Mouse (Mus musculus) lung, embryonic 14.5 days (tissue): ENCODE data around the gene Kirrel3. TPM values are rescaled to one million over a fixed set of nuclear protein-coding genes. Genes with fewer than 3 reads are reported as not detected.

Experiments used
- ATAC-seq: fragments of 200-750 bp; cut with Nextera tagmentation; 2 replicates; pipeline ENCODE4 v1.8.0; 2017; ENCODE audit warnings: mild to moderate bottlenecking, moderate TSS enrichment, moderate library complexity; ENCODE audit not compliant: insufficient read depth
- DNase-seq: peaks from one replicate; pipeline ENCODE4 v3.0.0-alpha.2; 2015
- H3K27ac ChIP-seq: fragments of 300-500 bp; sonication (generic); 2 replicates; pipeline ENCODE4 v1.5.1; 2014; ENCODE audit warnings: low read depth, mild to moderate bottlenecking, moderate library complexity
- H3K27me3 ChIP-seq: fragments of 300-500 bp; sonication (generic); 2 replicates; pipeline ENCODE4 v1.6.1; 2014; ENCODE audit warnings: low read length, control low read depth; ENCODE audit not compliant: insufficient read depth
- H3K36me3 ChIP-seq: fragments of 300-500 bp; sonication (generic); 2 replicates; pipeline ENCODE4 v1.6.1; 2014; ENCODE audit warnings: control low read depth; ENCODE audit not compliant: insufficient read depth
- H3K4me1 ChIP-seq: fragments of 300-500 bp; sonication (generic); 2 replicates; pipeline ENCODE4 v1.6.1; 2014; ENCODE audit warnings: antibody characterized with exemption, control low read depth; ENCODE audit not compliant: insufficient read depth
- H3K4me2 ChIP-seq: fragments of 300-500 bp; sonication (generic); 2 replicates; pipeline ENCODE4 v1.6.1; 2014; ENCODE audit warnings: mild to moderate bottlenecking
- H3K4me3 ChIP-seq: fragments of 300-500 bp; sonication (generic); 2 replicates; pipeline ENCODE4 v1.5.1; 2014; ENCODE audit warnings: low read depth, low read length
- H3K9ac ChIP-seq: fragments of 300-500 bp; sonication (generic); 2 replicates; pipeline ENCODE4 v1.6.1; 2014
- H3K9me3 ChIP-seq: fragments of 300-500 bp; sonication (generic); 2 replicates; pipeline ENCODE4 v1.6.1; 2016; ENCODE audit warnings: low read depth, low read length, control low read depth
- CTCF ChIP-seq: IDR thresholded peaks from 2 replicates; pipeline ENCODE4 v1.5.1; 2016; ENCODE audit warnings: antibody characterized with exemption, low read depth
- WGBS: fragments of 180-500 bp; shearing (Covaris S2); extraction: QIAGEN DNeasy Blood & Tissue Kit; methylation state at CpG from one replicate; pipeline ENCODE4 v1.1.7; 2014; 5-methylcytosine and 5-hydroxymethylcytosine counted together
- polyA plus RNA-seq: library from polyadenylated mRNA; unstranded; fragments of >200 nt; fragmentation: Nextera tagmentation; extraction: Ambion mirVana; gene quantifications from 2 replicates; pipeline ENCODE4 v1.2.1, GENCODE M21; 2014

Kirrel3 gene
- polyA plus RNA-seq, 1 experiment from 2014 or later: 1.4 TPM

- Histone ChIP-seq H3K4me2 (no peak overlapping the region), H3K36me3 (no peaks in the 10 kb centered on the region), H3K9ac (no peak overlapping the region), H3K27me3 (no peaks in the 10 kb centered on the region), H3K4me1 (no peaks in the 10 kb centered on the region), H3K9me3 (no peaks in the 10 kb centered on the region), H3K4me3 (no peak overlapping the region), H3K27ac (no peak overlapping the region)
- TF ChIP-seq CTCF: no peak
- ATAC-seq: no peak
- WGBS: 56% methylated on average over 10 of the region's 10 CpGs
- no peak for DNase-seq
Observed at GRCm38 (mm10) chr9:34843275-34843965, 357.7 kb downstream of the Kirrel3 start.

DNA sequence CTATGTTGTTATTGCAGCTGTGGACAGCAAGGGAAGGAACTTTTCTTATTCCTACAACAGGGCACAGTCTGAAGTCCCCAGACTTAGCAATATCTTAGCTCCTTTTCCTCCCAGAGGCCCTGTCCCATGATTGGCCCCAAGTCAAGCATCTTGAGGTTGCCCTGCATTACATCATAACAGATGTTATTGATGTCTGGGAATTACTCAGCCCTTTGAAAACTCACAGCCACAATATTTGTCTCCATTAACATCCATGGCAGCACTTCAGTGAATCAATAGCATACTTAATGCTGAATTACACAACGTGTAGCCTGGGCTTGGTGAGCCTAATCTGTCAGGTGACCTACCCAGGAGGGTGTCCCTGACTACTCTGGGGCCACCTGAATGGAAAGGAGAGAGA, 360.7 kb downstream of the Kirrel3 start:
- Histone ChIP-seq H3K27me3 (no peaks in the 10 kb centered on the region), H3K9ac (no peak overlapping the region), H3K4me3 (no peak overlapping the region), H3K27ac (no peak overlapping the region), H3K9me3 (no peaks in the 10 kb centered on the region), H3K36me3 (no peaks in the 10 kb centered on the region), H3K4me2 (no peak overlapping the region), H3K4me1 (no peaks in the 10 kb centered on the region)
- ATAC-seq (no peak), DNase-seq (no peak)
- WGBS: 26% methylated on average over 1 of the region's 1 CpGs
- TF ChIP-seq CTCF: no peak

DNA sequence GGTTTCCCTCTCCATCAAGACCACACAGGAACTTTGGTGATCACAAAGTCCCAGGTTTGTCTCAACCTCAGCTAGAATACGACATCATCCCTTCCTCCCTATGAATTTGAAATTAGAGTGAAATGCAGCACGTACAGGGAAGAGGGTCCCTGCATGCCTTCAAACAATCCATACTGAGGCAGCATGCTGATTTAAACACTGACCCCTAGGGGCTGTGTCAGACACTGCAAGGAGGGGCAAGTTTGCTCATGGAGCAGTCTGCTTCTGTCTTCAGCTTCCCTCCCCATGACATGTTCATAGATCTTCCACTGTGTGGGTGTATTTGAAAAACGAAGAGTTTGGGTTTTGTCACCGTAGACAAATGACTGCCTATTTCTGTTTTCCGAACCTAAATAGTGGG, 362.0 kb downstream of the Kirrel3 start:
- TF ChIP-seq CTCF: peak; percentile 70
- H3K4me2 ChIP-seq: no peak overlapping the region
- 46% methylated on average over 5 of the region's 5 CpGs for WGBS
- DNase-seq: peak; percentile 53
- no peaks in the 10 kb centered on the region for H3K4me1 ChIP-seq
- no peak overlapping the region for H3K4me3 ChIP-seq
- H3K27ac ChIP-seq: no peak overlapping the region
- H3K27me3 ChIP-seq: no peaks in the 10 kb centered on the region
- ATAC-seq: no peak
- no peaks in the 10 kb centered on the region for H3K9me3 ChIP-seq
- no peak overlapping the region for H3K9ac ChIP-seq
- H3K36me3 ChIP-seq: no peaks in the 10 kb centered on the region

DNA sequence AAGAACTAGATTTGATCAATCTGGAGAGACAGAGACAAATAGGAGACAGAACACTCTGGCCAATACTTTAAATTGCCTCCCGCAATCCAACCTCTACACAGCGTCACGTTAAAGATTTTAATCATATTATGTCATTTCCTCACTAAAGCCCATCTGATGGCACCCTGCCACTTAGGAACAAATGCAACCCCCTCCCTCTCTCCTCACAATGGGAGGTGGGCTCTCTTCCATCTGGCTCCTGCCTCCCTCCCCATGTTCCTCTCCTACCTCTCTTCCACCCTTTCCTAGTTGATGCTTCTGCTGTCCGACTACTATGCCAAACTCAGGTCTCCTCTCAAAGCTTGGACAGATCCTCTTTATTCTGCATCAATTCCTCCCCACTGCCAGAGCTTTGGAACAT, 365.4 kb downstream of the Kirrel3 start:
- Histone ChIP-seq H3K36me3 (no peaks in the 10 kb centered on the region), H3K27ac (no peak overlapping the region), H3K4me2 (no peak overlapping the region), H3K9me3 (no peaks in the 10 kb centered on the region), H3K4me1 (no peaks in the 10 kb centered on the region), H3K4me3 (no peak overlapping the region), H3K27me3 (no peaks in the 10 kb centered on the region), H3K9ac (no peak overlapping the region)
- DNase-seq: no peak
- no peak for TF ChIP-seq CTCF
- ATAC-seq: no peak
- 81% methylated on average over 4 of the region's 4 CpGs for WGBS

DNA sequence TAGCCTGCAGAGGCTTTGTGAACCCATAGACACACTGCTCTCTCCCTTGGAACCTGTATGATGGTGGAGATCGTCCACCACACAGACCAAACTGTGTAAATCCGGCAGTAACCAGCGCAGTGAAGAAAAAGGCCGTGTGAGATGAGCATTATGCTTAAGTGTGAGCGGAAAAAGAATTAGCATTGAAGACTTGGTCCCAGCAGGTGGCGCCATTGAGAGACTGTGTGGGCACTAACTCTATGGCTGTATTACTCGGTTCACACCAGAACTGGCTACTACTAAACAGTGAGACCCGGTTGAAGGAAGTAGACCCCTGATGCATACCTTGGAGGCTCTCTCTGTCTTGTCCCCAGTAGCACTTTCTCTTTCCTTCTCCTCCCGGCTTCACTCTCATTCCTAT, 371.9 kb downstream of the Kirrel3 start:
- peak; percentile 57 for TF ChIP-seq CTCF
- DNase-seq: peak; percentile 62
- Histone ChIP-seq H3K4me1 (no peaks in the 10 kb centered on the region), H3K27me3 (no peaks in the 10 kb centered on the region), H3K36me3 (no peaks in the 10 kb centered on the region), H3K4me3 (no peak overlapping the region), H3K4me2 (no peak overlapping the region), H3K27ac (no peak overlapping the region), H3K9me3 (no peaks in the 10 kb centered on the region), H3K9ac (no peak overlapping the region)
- 64% methylated on average over 9 of the region's 9 CpGs for WGBS
- ATAC-seq: no peak

- ATAC-seq: no peak
- Histone ChIP-seq H3K9me3 (no peaks in the 10 kb centered on the region), H3K4me2 (no peak overlapping the region), H3K4me1 (no peaks in the 10 kb centered on the region), H3K27ac (no peak overlapping the region), H3K27me3 (no peaks in the 10 kb centered on the region), H3K9ac (no peak overlapping the region), H3K4me3 (no peak overlapping the region), H3K36me3 (no peaks in the 10 kb centered on the region)
- no peak for TF ChIP-seq CTCF
- DNase-seq: no peak
- WGBS: 89% methylated on average over 10 of the region's 10 CpGs
Observed at GRCm38 (mm10) chr9:34858071-34858470, 372.4 kb downstream of the Kirrel3 start.

DNA sequence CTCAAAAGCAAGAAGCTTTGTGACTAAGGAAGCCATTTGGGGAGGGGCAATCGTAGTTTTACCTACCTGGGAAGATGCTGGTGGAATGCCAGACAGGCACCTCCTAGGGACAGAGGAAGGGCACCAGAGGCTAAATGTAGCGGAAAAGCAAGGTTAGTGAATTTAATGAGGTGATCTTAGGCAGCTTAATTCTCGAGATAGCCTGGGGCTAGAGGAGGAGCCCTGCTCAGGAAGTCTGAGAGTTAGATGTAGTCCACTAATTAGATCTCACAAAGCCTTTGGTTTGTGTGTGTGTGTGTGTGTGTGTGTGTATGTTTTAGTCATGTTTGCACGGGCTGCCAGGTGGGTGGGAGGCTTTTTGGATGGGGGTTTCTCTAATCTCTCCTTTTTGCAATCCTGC, 375.2 kb downstream of the Kirrel3 start:
- no peaks in the 10 kb centered on the region for H3K27me3 ChIP-seq
- H3K4me2 ChIP-seq: no peak overlapping the region
- no peak overlapping the region for H3K9ac ChIP-seq
- TF ChIP-seq CTCF: no peak
- no peak overlapping the region for H3K4me3 ChIP-seq
- H3K4me1 ChIP-seq: no peaks in the 10 kb centered on the region
- H3K36me3 ChIP-seq: no peaks in the 10 kb centered on the region
- ATAC-seq (no peak), DNase-seq (no peak)
- no peak overlapping the region for H3K27ac ChIP-seq
- 45% methylated on average over 4 of the region's 4 CpGs for WGBS
- no peaks in the 10 kb centered on the region for H3K9me3 ChIP-seq

DNA sequence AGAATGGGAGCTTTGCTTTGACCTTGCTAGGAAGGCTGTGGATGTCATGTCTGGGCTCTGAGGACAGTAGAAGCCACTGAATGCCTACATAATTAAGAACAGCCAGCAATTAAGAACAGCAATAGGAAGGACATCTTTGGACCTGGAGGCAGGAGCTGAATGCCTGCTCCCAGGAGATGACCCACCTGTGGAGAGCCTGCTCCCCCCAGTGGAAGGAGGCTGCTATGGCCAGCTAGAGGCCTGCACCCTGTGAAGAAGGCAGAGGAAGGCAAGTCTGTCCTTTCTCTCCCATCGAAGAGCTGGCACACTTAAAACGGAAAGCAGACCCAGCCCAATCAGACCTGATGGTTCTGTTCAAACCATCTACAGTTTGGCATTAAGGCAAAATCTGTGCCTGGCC, 376.1 kb downstream of the Kirrel3 start:
- ATAC-seq (no peak), DNase-seq (peak; percentile 47)
- no peak overlapping the region for H3K9ac ChIP-seq
- H3K27me3 ChIP-seq: no peaks in the 10 kb centered on the region
- H3K36me3 ChIP-seq: no peaks in the 10 kb centered on the region
- no peak overlapping the region for H3K4me2 ChIP-seq
- WGBS: 44% methylated on average over 2 of the region's 2 CpGs
- H3K4me1 ChIP-seq: no peaks in the 10 kb centered on the region
- peak; percentile 74 for TF ChIP-seq CTCF
- H3K4me3 ChIP-seq: no peak overlapping the region
- no peaks in the 10 kb centered on the region for H3K9me3 ChIP-seq
- no peak overlapping the region for H3K27ac ChIP-seq
